Mouse (Mus musculus): ENCODE data around the gene Nt5c2.
A peak's percentile ranks its signal among the peaks of the same experiment; 100 is the strongest.

Nt5c2 gene

DNA sequence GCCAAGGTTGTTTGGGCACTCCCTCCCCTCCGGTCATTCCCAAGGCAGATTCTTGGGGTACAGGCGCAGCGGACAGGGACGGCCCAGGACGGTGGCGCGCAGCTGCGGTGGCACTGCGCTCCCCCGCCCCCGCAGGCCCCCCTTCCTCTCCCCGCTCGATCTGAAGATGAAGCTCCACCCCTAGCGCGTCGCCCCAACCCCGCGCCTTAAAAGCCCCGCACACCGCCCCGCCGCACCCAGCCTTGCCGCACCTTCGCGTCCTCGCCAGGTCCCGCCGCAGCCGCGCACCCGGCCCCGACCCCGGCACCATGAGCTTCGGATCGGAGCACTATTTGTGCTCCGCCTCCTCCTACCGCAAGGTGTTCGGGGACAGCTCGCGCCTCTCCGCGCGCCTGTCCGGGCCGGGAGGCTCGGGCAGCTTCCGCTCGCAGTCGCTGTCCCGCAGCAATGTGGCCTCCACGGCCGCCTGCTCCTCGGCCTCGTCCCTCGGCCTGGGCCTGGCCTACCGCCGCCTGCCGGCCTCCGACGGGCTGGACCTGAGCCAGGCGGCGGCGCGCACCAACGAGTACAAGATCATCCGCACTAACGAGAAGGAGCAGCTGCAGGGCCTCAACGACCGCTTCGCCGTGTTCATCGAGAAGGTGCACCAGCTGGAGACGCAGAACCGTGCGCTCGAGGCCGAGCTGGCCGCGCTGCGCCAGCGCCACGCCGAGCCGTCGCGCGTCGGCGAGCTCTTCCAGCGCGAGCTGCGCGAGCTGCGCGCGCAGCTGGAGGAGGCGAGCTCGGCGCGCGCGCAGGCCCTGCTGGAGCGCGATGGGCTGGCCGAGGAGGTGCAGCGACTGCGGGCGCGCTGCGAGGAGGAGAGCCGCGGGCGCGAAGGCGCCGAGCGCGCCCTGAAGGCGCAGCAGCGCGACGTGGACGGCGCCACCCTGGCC lies at the start of gene Nt5c2, which contains the start of gene Ina:
TSS of gene Nt5c2 (minus strand) at position 707 of the 935 bp plus-strand sequence.
TSS of gene Ina (plus strand) at position 252 of the 935 bp plus-strand sequence.
- DNase-seq: peak; percentile 10 to 51

DNA sequence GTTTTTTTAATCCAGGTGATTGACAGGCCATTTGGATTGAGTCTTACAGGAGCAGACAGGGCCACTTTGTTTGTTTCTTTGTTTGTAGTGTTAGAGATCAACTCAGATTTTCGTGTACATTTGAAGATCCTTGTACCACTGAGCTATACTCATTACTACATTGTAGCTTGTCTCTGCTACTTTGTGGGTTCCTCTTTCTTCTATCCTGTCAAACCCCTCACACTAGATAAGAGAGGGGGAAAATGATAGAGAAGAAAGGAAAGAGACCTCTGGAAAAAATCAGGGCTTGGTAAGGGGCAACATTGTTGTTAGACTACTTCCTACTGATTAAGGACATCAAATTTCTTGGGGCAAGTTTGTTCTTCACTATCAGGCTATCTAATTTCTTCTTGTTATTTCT lies 42.7 kb upstream of the Nt5c2 start:
- no peak for DNase-seq

DNA sequence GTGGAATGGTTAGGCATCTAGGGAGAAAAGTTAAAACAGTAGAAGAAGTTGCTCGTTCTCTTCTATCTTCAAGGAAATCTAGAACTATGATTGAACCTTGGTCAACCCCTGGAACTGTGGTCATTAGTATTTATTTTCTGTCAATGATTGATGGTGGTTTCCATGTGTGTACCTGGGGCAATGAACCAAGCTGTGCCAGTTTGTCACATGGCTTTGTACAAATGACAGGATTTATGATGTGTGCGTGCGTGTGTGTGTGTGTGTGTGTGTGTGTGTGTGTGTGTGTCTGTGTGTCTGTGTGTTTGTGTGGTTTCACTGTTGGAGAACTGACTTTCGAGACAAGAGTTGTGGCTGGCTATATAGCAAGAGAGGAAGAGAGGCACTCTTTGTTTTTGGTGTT lies 38.5 kb upstream of the Nt5c2 start:
- DNase-seq: peak; percentile 68 to 78

DNA sequence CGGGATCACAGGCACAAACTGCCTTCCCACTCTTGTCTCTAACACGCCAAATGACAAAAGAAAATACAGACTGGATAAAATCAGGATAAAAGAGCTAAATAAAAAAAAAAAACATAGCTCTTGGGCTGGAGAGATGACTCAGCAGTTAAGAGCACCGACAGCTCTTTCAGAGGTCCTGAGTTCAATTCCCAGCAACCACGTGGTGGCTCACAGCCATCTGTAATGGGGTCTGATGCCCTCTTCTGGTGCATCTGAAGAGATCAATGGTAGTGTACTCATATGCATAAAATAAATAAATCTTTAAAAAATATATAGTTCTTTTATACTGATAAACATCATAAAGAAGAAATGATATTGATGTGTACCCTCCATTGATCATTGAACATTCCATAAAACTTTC lies 38.0 kb upstream of the Nt5c2 start:
- DNase-seq: no peak

DNA sequence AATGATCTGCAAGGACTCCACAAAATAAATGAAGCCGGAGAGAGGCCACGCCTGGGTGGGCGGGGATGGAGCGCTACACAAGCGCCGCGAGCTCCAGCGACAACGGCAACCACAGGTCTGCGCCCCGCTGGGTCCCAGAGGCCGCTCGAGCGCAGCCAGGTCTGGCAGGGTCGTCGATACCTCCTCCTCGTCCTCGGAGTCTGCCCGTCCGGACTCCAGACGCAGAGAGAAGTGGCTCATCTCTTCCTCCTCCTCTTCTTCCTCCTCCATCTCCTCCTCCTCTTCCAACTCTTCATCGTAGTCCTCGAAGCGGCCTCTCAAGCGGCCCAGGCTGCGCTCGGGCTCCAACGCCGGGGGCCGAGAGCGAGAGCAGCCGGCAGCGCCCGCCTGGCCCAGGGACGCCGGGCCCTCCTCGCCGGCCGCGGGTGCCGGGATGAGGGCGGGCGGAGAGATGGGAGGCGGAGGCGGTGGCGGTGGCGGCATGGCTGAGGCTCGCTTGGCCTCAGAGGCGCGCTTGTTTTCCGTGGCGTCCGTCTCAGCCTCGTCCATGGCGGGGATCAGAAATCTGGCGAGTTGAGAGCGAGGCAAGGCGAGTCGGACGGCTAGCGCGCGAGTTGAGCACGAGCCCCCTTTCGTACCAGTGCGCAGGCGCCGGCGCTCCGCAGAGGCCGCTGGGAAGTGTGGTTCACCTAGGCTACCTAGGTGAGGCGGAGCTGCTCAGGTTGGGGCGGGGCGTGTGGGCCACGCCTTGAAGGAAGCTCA lies 35.5 kb upstream of the Nt5c2 start, which contains the start of gene Pcgf6:
TSS of gene Pcgf6 (minus strand) at position 636 of the 762 bp plus-strand sequence.
- peak; percentile 87 to 92 for DNase-seq

DNA sequence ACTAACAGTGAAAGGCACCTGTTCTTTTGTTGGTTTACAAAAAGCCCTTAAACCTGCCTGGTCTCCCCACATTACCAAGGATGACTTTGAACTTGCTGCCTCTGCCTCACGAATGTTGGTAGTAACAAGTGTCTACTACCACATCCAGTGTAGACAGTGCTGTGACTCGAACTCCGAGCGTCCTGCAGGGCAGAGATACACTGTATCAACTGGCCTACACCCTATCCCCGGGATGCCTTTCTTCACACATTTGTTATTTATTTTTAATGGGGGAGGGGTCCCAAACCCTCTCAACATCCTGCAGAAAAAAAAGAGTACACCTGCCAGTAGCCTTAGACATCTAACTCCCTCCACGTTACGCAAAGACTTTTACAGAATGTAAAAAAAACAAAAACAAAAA lies 34.9 kb upstream of the Nt5c2 start:
- no peak for DNase-seq

DNA sequence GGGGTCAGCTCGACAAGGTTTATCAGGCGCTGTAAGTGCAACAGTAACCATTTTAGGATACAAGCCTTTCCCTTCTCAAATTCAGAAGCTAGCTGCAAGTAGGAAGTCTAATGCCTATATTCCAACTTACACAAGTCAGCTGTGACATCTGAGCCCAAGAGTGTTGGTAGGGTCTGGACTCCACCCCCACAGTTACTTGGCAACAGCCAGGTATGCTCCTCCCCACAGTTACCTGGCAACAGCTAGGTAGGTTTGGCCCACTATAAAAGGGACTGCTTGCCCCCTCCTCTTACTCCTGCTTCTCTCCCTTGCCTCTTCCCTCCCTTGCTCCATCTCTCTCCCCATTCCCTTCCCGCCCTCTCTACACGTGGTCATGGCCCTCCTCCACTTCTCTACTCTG lies 34.1 kb upstream of the Nt5c2 start:
- no peak for DNase-seq

DNA sequence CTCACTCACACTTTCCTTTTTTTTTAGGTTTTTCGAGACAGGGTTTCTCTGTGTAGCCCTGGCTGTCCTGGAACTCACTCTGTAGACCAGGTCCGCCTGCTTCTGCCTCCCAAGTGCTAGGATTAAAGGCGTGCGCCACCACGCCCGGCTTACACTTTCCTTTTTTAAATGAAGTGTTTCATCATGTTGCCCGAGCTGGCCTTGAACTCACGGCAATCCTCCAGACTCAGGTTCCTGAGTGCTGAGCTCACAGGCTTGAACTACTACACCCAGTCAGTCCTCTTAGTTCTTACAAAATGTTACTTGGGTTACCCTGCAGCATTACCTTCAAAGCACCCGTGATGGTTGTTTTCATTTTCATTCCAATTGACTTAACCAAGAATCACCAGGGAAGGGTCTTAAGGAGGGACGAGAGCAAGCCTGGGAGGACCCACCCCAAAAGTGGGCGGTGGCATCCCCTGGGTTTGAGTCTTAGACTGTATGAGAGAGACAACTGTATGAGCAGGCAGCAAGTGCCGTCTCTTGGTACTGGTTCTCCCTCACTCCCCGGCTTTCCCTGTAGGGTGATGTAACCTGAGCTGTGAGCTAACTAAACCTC lies 32.4 kb upstream of the Nt5c2 start:
- DNase-seq: no peak

DNA sequence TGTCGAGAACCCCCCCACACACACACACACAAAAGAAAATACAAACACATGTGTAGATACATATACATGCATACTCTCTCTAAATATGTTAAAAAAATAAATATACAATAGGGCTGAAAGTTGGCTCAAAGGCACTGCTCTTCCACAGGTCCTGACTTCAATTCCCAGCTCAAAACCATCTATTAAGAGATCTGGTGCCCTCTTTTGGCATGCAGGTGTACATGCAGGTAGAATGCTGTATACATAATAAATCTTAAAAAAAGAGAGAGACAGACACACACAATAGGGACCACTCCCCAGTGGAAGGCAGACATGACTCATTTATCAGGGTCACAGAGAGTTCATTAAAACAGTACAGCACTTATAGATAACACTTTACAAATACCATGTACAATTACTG lies 31.4 kb upstream of the Nt5c2 start:
- DNase-seq: no peak

DNA sequence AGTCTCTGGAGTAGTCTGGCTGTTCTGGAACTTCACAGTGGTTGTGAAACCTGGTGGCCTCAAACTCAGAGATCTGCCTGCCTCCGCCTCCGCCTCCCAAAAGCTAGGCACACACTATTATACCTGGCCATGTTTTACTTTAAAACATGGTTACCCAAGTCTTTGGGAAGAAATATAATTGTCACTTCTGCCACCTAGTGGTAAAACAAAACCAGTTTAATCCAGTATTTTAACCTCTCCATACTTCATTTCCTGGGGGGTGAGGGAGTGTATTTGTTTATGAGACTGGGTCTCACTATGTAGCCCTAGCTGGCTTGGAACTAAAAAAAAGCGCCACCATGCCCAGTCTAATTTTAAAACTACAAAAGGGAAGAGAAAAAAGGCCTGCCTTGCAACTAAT lies 28.7 kb upstream of the Nt5c2 start:
- no peak for DNase-seq

DNA sequence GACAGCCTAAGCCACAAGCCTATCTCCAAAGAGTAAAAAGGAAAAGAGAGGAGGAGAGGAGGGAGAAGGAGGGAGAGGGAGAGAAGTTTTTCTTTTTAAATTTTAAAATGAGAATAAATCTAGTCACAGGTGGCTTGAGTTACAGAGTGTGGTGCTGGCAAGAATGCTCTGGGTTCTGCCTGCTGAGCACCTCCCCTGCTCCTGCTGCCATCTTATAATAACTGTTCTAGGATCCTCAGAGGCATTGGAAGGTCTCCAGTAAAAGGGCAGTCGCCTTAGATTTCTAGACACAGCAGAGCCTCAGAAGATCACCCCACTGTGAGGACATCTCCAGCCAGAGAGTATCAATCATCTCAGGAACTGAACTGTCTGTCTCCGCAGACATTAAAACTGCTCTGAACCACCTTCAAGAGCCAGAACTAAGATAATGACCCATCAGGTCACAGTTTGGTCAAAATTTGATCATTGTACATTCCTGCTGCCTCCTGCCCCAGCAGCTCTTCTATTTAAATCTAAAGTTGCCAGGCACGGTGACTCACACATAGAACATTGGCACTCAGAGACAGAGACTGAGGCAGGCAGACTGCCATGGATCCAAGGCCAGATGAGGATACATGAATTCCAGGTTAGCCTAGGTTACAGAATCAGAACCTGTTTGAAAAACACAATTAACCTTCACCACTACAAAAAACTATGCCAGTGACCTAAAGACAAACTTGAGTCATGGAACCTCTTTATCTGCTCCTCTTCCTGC lies 25.9 kb upstream of the Nt5c2 start:
- no peak for DNase-seq

DNA sequence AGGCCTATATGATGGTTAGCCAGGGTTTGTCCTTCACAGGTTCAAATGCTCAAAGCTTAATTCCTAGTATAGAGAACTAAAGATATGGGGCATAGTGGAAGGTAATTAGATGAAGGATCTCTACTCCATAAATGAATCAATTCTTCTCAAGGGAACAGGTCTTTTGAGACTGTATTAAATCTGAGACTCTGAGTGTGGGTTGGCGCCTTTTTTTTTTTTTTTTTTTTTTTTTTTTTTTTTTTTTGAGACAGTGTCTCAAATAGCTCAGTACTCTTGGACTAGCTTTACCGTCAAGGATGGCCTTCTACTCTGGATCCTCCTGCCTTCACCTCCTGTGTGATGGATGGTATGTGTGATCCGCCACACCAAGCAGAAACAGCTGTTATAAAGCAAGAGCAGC lies 21.6 kb upstream of the Nt5c2 start:
- no peak for DNase-seq

DNA sequence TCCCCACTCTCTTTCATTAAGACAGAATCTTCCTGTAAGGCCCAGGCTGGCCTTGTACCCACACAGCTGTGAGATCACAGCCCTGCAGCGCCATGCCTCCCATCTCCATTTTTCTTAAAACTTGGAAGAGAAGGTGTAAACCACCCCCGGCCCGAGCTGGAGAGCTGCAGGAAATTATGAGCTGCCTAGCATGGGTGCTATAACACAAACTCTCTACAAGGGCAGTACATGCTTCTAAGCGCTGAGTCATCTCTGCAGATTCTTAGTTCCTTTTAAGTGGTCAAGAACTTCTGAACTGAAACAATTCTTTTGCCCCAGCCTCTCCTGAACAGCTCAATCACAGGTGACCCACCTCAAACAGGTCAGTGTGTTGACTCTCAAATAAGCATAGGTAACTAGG lies 20.0 kb upstream of the Nt5c2 start:
- no peak for DNase-seq

DNA sequence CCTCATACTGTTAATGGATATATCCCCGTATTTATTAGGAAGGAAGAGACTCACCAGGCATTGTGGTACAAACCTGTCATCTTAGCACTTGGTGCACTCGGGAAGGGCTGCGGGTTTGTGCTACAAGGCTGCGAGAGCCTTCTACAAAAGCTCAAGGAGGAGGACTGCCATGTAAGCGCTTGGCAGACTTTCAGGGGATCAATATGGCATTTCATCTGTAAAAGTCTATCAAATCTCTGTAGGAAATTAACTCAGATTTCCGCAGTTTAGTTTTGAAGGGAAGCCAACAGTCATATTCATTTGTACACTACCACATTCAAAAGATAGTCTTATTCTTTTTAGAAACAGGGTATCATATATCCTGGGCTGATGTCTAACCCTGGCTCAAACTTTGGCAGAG lies 16.8 kb upstream of the Nt5c2 start:
- DNase-seq: no peak

DNA sequence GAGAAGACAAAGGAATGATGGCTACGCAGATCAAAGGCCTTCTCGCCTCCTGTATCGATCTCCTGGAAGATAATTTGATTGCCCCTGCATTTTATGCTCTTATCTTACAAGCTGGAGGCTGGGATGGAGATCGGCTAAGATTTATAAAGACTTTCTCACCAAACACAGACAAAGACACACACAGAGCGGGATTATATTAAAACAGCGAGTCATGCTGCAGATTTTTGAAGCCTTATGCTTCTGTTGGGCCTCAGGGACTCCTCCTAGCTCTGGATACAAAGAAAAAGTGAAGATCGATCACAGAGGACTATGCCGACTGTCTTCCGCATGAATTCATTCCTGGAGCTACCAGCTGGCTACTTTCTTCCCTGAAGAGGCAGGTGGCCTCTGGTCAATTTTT lies 14.8 kb upstream of the Nt5c2 start:
- DNase-seq: no peak

DNA sequence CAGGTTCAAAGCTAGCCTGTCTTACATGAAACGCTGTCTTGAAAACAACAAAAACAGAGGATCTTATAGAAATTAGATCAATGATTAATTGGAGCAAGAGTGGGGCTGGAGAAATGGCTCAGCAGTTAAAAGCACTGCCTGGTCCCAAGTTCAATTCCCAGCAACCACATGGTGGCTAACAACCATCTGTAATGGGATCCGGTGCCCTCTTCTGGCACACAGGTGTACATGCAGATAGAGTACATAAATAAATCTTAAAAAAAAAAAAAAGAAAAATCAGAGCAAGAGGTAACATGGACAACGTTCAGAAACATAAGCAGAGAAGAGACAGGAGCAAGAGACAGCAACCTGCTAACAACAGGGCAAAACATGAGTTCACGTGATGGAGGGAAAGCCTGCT lies 11.6 kb upstream of the Nt5c2 start:
- no peak for DNase-seq

DNA sequence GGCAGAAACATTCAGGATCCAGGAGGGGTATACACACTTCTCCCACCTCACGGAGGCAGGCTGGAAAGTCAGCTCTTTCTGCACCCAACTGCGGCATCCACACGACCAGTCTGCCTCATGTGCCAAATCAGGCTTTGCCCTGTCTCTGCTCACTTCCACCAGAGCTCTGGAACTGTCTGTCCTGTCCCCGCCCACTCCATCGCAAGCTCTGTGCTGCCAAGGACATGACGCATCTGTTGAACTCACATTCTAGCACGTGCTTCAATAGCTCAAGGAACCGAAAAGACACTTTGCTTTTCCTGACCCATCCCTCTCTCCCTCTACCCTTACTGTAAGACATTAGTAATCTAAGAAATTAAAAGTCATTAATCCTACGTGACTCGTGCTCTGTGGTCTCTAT lies 10.0 kb upstream of the Nt5c2 start:
- no peak for DNase-seq

DNA sequence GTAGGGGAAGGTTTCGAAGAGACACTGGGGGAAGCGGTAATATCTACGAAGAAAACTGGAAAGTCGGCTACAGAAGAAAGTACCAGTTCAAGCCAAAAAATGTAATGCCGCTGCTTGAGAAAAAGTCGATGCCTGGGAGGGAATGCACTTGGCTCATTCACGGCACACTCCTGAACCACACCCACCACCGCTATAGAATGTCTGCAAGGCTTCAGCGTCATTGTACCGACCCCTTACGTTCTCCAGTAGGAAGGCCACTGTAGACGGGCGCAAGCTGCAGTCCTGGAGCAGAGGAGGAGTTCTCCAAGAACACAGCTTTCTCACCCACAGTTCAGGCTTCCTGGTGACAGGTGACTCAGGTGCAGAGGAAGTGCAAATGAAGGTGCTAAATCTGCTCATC lies 8.6 kb upstream of the Nt5c2 start:
- no peak for DNase-seq

DNA sequence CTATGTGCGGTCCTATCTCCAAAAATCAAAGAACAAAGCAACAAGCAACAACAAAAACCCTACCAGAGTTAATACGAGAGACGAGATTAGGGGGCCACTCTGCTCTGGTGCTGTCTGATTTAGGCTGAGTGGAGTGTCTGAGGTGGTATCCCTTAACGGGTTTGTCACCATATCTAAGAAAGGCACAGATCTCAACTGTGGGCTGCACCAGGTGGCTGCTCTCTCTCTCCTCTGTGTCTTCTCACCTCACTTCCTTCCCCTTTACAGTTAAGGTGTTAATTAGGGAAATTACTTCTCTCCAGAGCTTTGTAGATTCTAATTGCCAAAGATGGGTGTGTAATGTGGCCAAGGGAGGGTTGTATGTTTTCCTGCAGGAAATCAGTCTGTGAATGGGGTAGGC lies 7.8 kb upstream of the Nt5c2 start:
- no peak for DNase-seq

DNA sequence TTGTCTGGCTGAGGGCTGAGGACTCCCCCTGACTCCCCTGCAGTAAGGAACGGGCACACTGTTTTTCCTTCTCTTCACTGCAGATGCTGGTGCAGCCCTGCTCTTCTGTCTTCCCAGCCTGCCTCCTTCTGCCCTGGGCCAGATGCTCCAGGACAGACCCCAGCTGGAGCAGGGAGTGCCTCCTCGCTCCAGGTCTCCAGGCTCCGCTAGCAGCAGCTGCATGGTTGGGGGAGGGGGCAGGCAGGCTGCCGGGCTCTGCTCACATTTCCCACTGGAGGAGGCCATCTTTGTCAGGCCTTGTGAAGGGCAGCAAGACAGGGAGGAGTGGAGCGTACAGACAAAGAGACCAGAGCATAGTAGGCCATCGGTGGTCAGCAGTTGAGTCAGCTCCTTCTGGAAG lies 4.4 kb upstream of the Nt5c2 start:
- no peak for DNase-seq

DNA sequence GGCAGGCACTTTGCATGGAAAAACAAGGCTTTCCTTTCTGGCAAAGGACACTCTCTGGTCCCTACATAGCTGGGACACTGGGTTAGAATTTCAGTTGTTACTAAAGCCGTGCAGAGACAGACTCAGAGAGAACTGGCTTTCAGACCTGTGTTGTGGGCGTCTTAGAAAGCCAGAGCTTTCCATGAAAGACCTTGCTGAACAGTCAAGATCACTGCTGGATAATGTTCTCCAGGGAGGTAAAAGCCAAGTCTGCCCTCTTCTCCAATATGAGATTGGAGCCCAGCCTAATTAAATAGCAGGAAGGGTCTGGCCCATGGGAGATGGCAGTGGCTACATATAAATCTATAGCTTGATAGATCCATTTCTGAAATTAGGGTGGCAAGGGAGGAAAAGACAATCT lies 3.4 kb upstream of the Nt5c2 start:
- no peak for DNase-seq

DNA sequence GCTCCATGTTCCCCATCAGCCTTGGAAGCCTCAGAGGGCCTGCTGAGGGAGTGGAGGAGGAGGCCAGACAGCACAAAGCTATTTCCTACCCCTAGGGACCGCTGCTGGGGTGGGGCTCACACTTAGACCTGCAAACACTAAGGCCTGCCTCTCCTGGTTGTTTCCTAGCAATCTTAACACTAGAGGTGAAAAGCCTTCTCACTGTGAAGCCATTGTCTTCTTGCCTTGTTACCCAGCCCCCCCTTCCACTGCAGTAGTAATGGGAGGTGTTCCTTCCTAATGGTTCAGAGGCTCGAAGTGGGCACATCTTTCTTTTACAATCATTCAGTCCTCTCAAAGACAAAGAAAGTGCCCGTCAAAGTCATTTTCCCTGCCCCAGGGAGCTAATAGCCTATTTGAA lies 2.9 kb upstream of the Nt5c2 start:
- no peak for DNase-seq

DNA sequence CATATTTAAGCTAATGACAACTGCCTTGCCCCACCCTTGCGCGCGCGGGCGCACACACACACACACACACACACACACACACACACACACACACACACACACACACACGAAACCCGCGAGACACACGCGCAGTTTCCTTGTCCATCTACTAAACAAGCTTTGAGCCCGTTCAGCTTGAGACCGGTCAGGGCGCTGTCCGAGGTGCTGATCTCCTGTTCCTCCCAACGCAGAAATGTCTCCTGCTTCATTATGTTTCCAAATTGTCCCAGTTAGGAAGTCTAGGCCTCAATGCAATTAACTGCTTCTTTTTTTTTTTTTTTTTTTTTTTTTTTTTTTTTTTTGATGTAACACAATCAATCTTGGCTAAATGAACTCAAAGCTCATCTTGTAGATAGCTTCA lies 1.5 kb upstream of the Nt5c2 start:
- peak; percentile 76 to 95 for DNase-seq

All from kidney, postnatal 36 days (tissue).